Mouse (Mus musculus): ENCODE data around the gene Gm13043. TPM values are rescaled to one million over a fixed set of nuclear protein-coding genes. Genes with fewer than 3 reads are reported as not detected.

Gene Gm13043
- total RNA-seq (2023), result not detected in 4 replicates

DNA sequence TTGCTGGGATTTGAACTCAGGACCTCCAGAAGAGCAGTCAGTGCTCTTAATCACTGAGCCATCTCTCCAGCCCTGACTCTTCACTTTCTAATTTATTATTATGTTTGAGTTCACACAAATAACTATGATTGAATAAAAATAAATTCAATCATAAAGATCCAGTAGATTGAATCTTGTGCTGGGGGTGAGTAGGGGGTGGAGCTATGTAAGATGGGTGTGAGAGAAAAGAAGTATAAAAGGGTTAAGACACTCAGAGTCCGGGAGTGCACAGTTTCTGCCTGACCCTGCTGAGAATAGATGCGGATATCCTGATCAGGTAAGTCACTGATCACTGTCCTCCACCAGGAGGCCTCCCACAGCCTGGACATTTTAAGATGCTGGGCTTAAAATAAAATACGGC, at the start of gene Gm13043:
Gene Gm13043, plus strand, starts transcription at position 301 of the 400 bp plus-strand sequence.

DNA sequence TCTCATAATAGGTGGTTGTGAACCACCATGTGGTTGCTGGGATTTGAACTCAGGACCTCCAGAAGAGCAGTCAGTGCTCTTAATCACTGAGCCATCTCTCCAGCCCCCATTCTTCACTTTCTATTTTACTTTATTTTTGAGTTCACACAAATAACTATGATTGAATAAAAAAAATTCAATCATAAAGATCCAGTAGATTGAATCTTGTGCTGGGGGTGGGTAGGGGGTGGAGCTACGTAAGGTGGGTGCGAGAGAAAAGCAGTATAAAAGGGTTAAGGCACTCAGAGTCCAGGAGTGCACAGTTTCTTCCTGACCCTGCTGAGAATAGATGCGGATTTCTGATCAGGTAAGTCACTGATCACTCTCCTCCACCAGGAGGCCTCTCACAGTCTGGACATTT, 24.5 kb downstream of the Gm13043 start, which contains the start of gene Gm13040:
Gene Gm13040, plus strand, starts transcription at position 301 of the 400 bp plus-strand sequence.

DNA sequence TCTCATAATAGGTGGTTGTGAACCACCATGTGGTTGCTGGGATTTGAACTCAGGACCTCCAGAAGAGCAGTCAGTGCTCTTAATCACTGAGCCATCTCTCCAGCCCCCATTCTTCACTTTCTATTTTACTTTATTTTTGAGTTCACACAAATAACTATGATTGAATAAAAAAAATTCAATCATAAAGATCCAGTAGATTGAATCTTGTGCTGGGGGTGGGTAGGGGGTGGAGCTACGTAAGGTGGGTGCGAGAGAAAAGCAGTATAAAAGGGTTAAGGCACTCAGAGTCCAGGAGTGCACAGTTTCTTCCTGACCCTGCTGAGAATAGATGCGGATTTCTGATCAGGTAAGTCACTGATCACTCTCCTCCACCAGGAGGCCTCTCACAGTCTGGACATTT, 40.3 kb downstream of the Gm13043 start, which contains the start of the genes BC080695 and Gm13057:
Gene BC080695, plus strand, starts transcription at position 301 of the 400 bp plus-strand sequence.
Gene Gm13057, plus strand, starts transcription at position 310 of the 400 bp plus-strand sequence.

Other genes with a start within 250 kb of the Gm13043 start
- not detected in 4 replicates for gene Pdpn, start 211.8 kb upstream of the Gm13043 start, total RNA-seq (2023)
- not detected in 4 replicates for gene Lrrc38, start 161.6 kb upstream of the Gm13043 start, total RNA-seq (2023)
- gene Pramel1, start 116.9 kb upstream of the Gm13043 start, total RNA-seq (2023), result not detected in 4 replicates
- 64.5 to 79.0 TPM (median 66.2 TPM) in 4 replicates for gene Pramef8, start 98.9 kb upstream of the Gm13043 start, total RNA-seq (2023)
- gene Oog4, start 61.0 kb upstream of the Gm13043 start, total RNA-seq (2023), result not detected in 4 replicates
- gene Gm13040, start 24.6 kb downstream of the Gm13043 start, total RNA-seq (2023), result not detected in 4 replicates
- gene BC080695, start 40.4 kb downstream of the Gm13043 start, total RNA-seq (2023), result not detected in 4 replicates
- gene Gm13057, start 40.4 kb downstream of the Gm13043 start, total RNA-seq (2023), result not detected in 4 replicates
- not detected in 4 replicates for gene Gm13083, start 103.7 kb downstream of the Gm13043 start, total RNA-seq (2023)
- gene Gm13088, start 145.9 kb downstream of the Gm13043 start, total RNA-seq (2023), result not detected in 4 replicates
- not detected in 4 replicates for gene Gm13089, start 191.4 kb downstream of the Gm13043 start, total RNA-seq (2023)
- not detected in 4 replicates for gene Gm13078, start 208.1 kb downstream of the Gm13043 start, total RNA-seq (2023)

All from B cell, adult 62 days (primary cell).